Mouse (Mus musculus) cerebellum, adult 2 months (tissue): ENCODE measurements at regions not wholly inside any gene's neighbourhood (a gene's known extent, or its start where the extent isn't known, plus 50 kb on each side); places are given as distances from the start of the nearest gene placed in this dataset.

Source experiments
- DNase-seq, 2 experiments: peaks; one replicate each; pipeline ENCODE4 v3.0.0; 2021
- H3K27ac ChIP-seq: fragments of 200-500 bp; 2 replicates; pipeline ENCODE4 v1.5.1; 2012; ENCODE audit warnings: low read length, control low read depth, inconsistent platforms; ENCODE audit not compliant: insufficient read depth
- H3K27me3 ChIP-seq: fragments of 200-500 bp; 2 replicates; pipeline ENCODE4 v1.6.1; 2012; ENCODE audit warnings: inconsistent platforms, mild to moderate bottlenecking, low read length, moderate library complexity; ENCODE audit not compliant: control insufficient read depth, insufficient read depth
- H3K4me1 ChIP-seq: fragments of 200-500 bp; 2 replicates; pipeline ENCODE4 v1.6.1; 2011; ENCODE audit warnings: low read length; ENCODE audit not compliant: control insufficient read depth, insufficient read depth
- H3K4me3 ChIP-seq: fragments of 200-500 bp; replicated peaks from 2 replicates; pipeline ENCODE3; 2011; ENCODE audit warnings: mild to moderate bottlenecking, low read depth, low read length, control low read depth; ENCODE audit not compliant: insufficient read depth
- CTCF ChIP-seq: fragments of 200-500 bp; IDR thresholded peaks from 2 replicates; pipeline ENCODE4 v1.5.1; 2011; ENCODE audit warnings: low read depth, mild to moderate bottlenecking, control low read depth, low read length, moderate library complexity, borderline replicate concordance; ENCODE audit not compliant: insufficient read depth
- POLR2A ChIP-seq: fragments of 200-500 bp; IDR thresholded peaks from 2 replicates; pipeline ENCODE4 v1.6.1; 2011; ENCODE audit warnings: low read length, control low read depth, borderline replicate concordance; ENCODE audit not compliant: insufficient read depth
- WGBS: fragments of 180-500 bp; shearing (Covaris S2); methylation state at CpG from one replicate; pipeline ENCODE4 v1.1.7; 2018; 5-methylcytosine and 5-hydroxymethylcytosine counted together

GRCm38 (mm10) chr13:82265170-82265569 is 482.3 kb downstream of the Cetn3 start:
- 56% methylated on average over 3 of the region's 3 CpGs for WGBS
- Histone ChIP-seq H3K4me3 (no peak overlapping the region), H3K27me3 (no peaks in the 10 kb centered on the region), H3K4me1 (no peaks in the 10 kb centered on the region), H3K27ac (no peak overlapping the region)
- TF ChIP-seq POLR2A (no peak), CTCF (no peak)
- no peak for DNase-seq

GRCm38 (mm10) chr13:82265736-82266135 is 482.9 kb downstream of the Cetn3 start:
- H3K27me3 ChIP-seq: no peaks in the 10 kb centered on the region
- 79% methylated on average over 2 of the region's 2 CpGs for WGBS

GRCm38 (mm10) chr13:82274733-82275132 is 491.9 kb downstream of the Cetn3 start:
- Histone ChIP-seq H3K27ac (no peak overlapping the region), H3K4me1 (no peaks in the 10 kb centered on the region), H3K4me3 (no peak overlapping the region), H3K27me3 (no peaks in the 10 kb centered on the region)
- DNase-seq: no peak
- TF ChIP-seq CTCF (no peak), POLR2A (no peak)
- WGBS: 77% methylated on average over 3 of the region's 3 CpGs

More at GRCm38 (mm10) chr13:82265736-82266135, 482.9 kb downstream of the Cetn3 start:
- no peak for TF ChIP-seq POLR2A
- no peak for TF ChIP-seq CTCF
- Histone ChIP-seq H3K4me3 (no peak overlapping the region), H3K27ac (no peak overlapping the region), H3K4me1 (no peaks in the 10 kb centered on the region)
- DNase-seq: no peak

GRCm38 (mm10) chr13:82276001-82276400 is 493.1 kb downstream of the Cetn3 start:
- TF ChIP-seq CTCF (no peak), POLR2A (no peak)
- Histone ChIP-seq H3K27me3 (no peaks in the 10 kb centered on the region), H3K4me3 (no peak overlapping the region), H3K4me1 (no peaks in the 10 kb centered on the region), H3K27ac (no peak overlapping the region)
- no peak for DNase-seq
- WGBS: 77% methylated on average over 3 of the region's 3 CpGs

GRCm38 (mm10) chr13:82280744-82281143 is 497.9 kb downstream of the Cetn3 start:
- H3K27me3 ChIP-seq: no peaks in the 10 kb centered on the region
- WGBS: 69% methylated on average over 4 of the region's 4 CpGs
- TF ChIP-seq CTCF (no peak), POLR2A (no peak)
- no peak overlapping the region for H3K27ac ChIP-seq
- DNase-seq: no peak
- no peak overlapping the region for H3K4me3 ChIP-seq
- no peaks in the 10 kb centered on the region for H3K4me1 ChIP-seq

GRCm38 (mm10) chr13:82295834-82296233 is 513.0 kb downstream of the Cetn3 start:
- Histone ChIP-seq H3K4me3 (no peak overlapping the region), H3K4me1 (no peaks in the 10 kb centered on the region), H3K27me3 (no peaks in the 10 kb centered on the region), H3K27ac (no peak overlapping the region)
- DNase-seq: no peak
- TF ChIP-seq POLR2A (no peak), CTCF (no peak)
- WGBS: 30% methylated on average over 3 of the region's 3 CpGs

- DNase-seq: no peak
- Histone ChIP-seq H3K27ac (no peak overlapping the region), H3K4me3 (no peak overlapping the region), H3K27me3 (no peaks in the 10 kb centered on the region), H3K4me1 (no peaks in the 10 kb centered on the region)
- 68% methylated on average over 2 of the region's 2 CpGs for WGBS
- TF ChIP-seq POLR2A (no peak), CTCF (no peak)
Observed at GRCm38 (mm10) chr13:82304227-82304626, 521.4 kb downstream of the Cetn3 start.

- WGBS: 52% methylated on average over 6 of the region's 6 CpGs
- H3K4me1 ChIP-seq: no peaks in the 10 kb centered on the region
- DNase-seq: no peak
- no peak for TF ChIP-seq CTCF
- no peak for TF ChIP-seq POLR2A
- no peaks in the 10 kb centered on the region for H3K27me3 ChIP-seq
- no peak overlapping the region for H3K4me3 ChIP-seq
- H3K27ac ChIP-seq: no peak overlapping the region
Observed at GRCm38 (mm10) chr13:82305076-82305475, 522.2 kb downstream of the Cetn3 start.

GRCm38 (mm10) chr13:82308336-82308735 is 525.5 kb downstream of the Cetn3 start:
- DNase-seq: no peak
- no peak for TF ChIP-seq POLR2A
- TF ChIP-seq CTCF: no peak
- 71% methylated on average over 8 of the region's 8 CpGs for WGBS
- H3K4me1 ChIP-seq: no peaks in the 10 kb centered on the region
- H3K27me3 ChIP-seq: no peaks in the 10 kb centered on the region
- no peak overlapping the region for H3K4me3 ChIP-seq
- H3K27ac ChIP-seq: no peak overlapping the region
